Mouse (Mus musculus) megakaryocyte, adult 5-6 weeks (primary cell): ENCODE data around the gene Gba2. TPM values are rescaled to one million over a fixed set of nuclear protein-coding genes. Genes with fewer than 3 reads are reported as not detected.
"Not testable (repeated sequence)": the region's sequence is repeated elsewhere in the genome, so short reads cannot be mapped to it uniquely, and the experiment has no call there.

Experiments used
- ATAC-seq: 2 replicates; pipeline ENCODE4 v1.8.0; 2016; ENCODE audit warnings: mild to moderate bottlenecking, inconsistent platforms; ENCODE audit not compliant: poor library complexity, severe bottlenecking
- total RNA-seq, 2 experiments: library from RNA; stranded (forward) in 1 of 2; stranded (reverse) in 1 of 2; fragments of 153-499, 151-499 nt in 1 of 2; fragments of 221-1000, 200-1000 nt in 1 of 2; gene quantifications; 2 replicates each; pipeline versions ENCODE4 v1.2.3 to v1.2.4; 2015 to 2017

Gba2 gene
- total RNA-seq (2015) (8.4 and 8.5 TPM in 2 replicates), total RNA-seq (2017) (9.5 and 9.8 TPM in 2 replicates)

- peak; percentile 94 for ATAC-seq
Measured at GRCm38 (mm10) chr4:43578376-43579204, at the start of gene Gba2, which contains the start of gene Rgp1. Gba2 (minus strand) TSS chr4:43578873. Rgp1 (plus strand) TSS chr4:43578715.

- ATAC-seq = no peak
Measured at GRCm38 (mm10) chr4:43620146-43620778, 41.6 kb upstream of the Gba2 start.

- peak; percentile 84 for ATAC-seq
Measured at GRCm38 (mm10) chr4:43613060-43613730, 34.5 kb upstream of the Gba2 start.

- peak; percentile 57 for ATAC-seq
Measured at GRCm38 (mm10) chr4:43612534-43612933, 33.9 kb upstream of the Gba2 start.

- peak; percentile 97 for ATAC-seq
Measured at GRCm38 (mm10) chr4:43604751-43605685, 26.3 kb upstream of the Gba2 start.

- ATAC-seq = no peak
Measured at GRCm38 (mm10) chr4:43604099-43604498, 25.4 kb upstream of the Gba2 start.

GRCm38 (mm10) chr4:43600195-43600934 lies 21.7 kb upstream of the Gba2 start:
- ATAC-seq = no peak

- ATAC-seq = no peak
Measured at GRCm38 (mm10) chr4:43598650-43599380, 20.1 kb upstream of the Gba2 start.

GRCm38 (mm10) chr4:43598200-43598599 lies 19.5 kb upstream of the Gba2 start:
- ATAC-seq = no peak

- ATAC-seq = not testable (repeated sequence)
Measured at GRCm38 (mm10) chr4:43596597-43596996, 17.9 kb upstream of the Gba2 start.

- ATAC-seq = no peak
Measured at GRCm38 (mm10) chr4:43593453-43593852, 14.8 kb upstream of the Gba2 start.

GRCm38 (mm10) chr4:43591961-43592360 lies 13.3 kb upstream of the Gba2 start:
- ATAC-seq = no peak

- no peak for ATAC-seq
Measured at GRCm38 (mm10) chr4:43591543-43591942, 12.9 kb upstream of the Gba2 start.

GRCm38 (mm10) chr4:43587681-43588080 lies 9.0 kb upstream of the Gba2 start:
- no peak for ATAC-seq

GRCm38 (mm10) chr4:43586411-43586810 lies 7.7 kb upstream of the Gba2 start:
- ATAC-seq = no peak

- ATAC-seq = no peak
Measured at GRCm38 (mm10) chr4:43585682-43586081, 7.0 kb upstream of the Gba2 start.

- ATAC-seq = no peak
Measured at GRCm38 (mm10) chr4:43584444-43585416, 6.1 kb upstream of the Gba2 start, which contains the start of gene Msmp. Msmp (minus strand) TSS chr4:43584494.

- ATAC-seq = no peak
Measured at GRCm38 (mm10) chr4:43583421-43583820, 4.7 kb upstream of the Gba2 start.
